Mouse (Mus musculus) bone marrow macrophage, adult 2 months (primary cell): ENCODE measurements around the gene Fads1.

ENCODE experiments used
- CTCF ChIP-seq: IDR thresholded peaks from 2 replicates; pipeline ENCODE4 v1.5.1; 2012; ENCODE audit warnings: low read depth, mild to moderate bottlenecking, low read length, moderate library complexity
- POLR2A ChIP-seq: IDR thresholded peaks from 2 replicates; pipeline ENCODE4 v1.6.1; 2012; ENCODE audit warnings: mild to moderate bottlenecking, low read depth, low read length, borderline replicate concordance

GRCm38 (mm10) chr19:10195252-10195651 lies 12.6 kb downstream of the Fads1 start:
- TF ChIP-seq POLR2A, result no peak
- TF ChIP-seq CTCF, result no peak
